Mouse (Mus musculus): ENCODE results near the gene Eno2. TPM values are rescaled to one million over a fixed set of nuclear protein-coding genes. Genes with fewer than 3 reads are reported as not detected.

The Eno2 gene
- polyA plus RNA-seq, 1 experiment = not detected

- TF ChIP-seq GATA1 (IDR thresholded peaks at IDR 0.05; ENCODE audit: low read length) = no peak
Observed at GRCm38 (mm10) chr6:124716864-124717490, 52.5 kb downstream of the Eno2 start.

DNA sequence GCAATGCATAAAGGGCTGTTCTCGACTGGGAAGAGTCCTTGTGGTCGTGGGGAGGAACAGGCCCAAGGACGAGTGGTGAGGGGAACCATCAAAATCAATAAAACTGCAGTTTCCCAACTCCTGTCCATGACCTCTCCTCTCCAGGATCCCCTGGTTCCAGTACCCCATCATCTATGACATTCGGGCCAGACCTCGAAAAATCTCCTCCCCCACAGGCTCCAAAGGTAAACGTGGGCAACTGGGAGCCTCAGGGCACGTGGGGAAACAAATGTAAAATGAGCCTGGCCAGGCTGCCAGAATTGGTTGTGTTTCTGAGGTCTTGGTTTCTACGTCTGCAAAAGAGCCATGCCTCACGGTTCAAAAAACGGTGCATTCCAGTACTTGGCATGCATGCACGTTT, 56.6 kb downstream of the Eno2 start:
- TF ChIP-seq GATA1 (IDR thresholded peaks at IDR 0.05; ENCODE audit: low read length) = no peak

DNA sequence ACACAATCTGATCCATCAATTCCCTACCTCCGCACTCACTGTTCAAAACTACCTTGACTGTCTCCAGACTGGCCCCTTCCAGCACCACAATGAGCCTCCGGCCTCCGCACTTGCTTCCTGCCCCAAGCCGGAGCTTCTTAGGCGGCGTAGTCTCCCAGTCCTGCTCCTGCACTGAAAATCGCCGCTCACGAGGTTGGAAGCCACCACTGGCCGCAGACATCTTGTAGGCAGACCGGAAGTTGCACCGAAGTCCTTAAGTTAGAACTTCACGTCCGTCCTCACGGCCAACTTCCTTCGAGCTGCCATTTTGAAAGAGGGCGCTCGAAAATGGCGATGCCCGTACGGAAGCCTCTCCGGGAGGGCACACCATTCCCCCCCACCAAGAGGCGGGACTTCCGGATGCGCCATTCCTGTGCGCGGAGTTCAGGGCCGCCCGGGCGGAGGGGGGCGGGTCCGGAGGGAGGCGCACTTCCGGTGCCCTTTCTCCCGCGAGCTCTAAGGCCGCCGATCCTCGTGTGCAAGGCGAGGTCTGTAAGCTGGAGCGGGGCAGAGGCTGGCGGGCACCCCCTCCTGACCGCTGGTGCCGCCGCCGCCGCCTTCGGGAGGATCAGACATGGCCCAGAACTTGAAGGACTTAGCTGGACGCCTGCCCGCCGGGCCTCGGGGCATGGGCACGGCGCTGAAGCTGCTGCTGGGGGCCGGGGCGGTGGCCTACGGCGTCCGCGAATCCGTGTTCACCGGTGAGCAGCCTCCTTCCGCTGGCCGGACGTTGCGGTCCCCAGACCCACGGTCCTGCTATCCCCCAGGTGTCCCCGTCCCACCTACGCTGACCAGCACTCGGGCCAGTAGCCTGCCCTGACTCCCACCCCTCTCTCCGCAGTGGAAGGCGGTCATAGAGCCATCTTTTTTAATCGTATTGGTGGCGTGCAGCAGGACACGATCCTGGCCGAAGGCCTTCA, 57.4 kb downstream of the Eno2 start, which contains the start of the genes Emg1 and Phb2:
TSS of gene Emg1 (minus strand) at position 355 of the 959 bp plus-strand sequence.
TSS of gene Phb2 (plus strand) at position 513 of the 959 bp plus-strand sequence.
- no peak for TF ChIP-seq GATA1 (IDR thresholded peaks at IDR 0.05; ENCODE audit: low read length)

Other genes with a start within 250 kb of the Eno2 start
- gene C1s1, start 227.3 kb downstream of the Eno2 start, polyA plus RNA-seq (2012) = not detected in 2 replicates
- not detected in 2 replicates for gene C1rb, start 199.4 kb downstream of the Eno2 start, polyA plus RNA-seq (2012)
- gene C1s2, start 133.6 kb downstream of the Eno2 start, polyA plus RNA-seq (2012) = not detected in 2 replicates
- 144 and 152 TPM in 2 replicates for gene Lpcat3, start 106.6 kb downstream of the Eno2 start, polyA plus RNA-seq (2012)
- gene Emg1, start 57.5 kb downstream of the Eno2 start, polyA plus RNA-seq (2012) = 252 and 358 TPM in 2 replicates
- 491 and 631 TPM in 2 replicates for gene Phb2, start 57.3 kb downstream of the Eno2 start, polyA plus RNA-seq (2012)
- gene Ptpn6, start 31.0 kb downstream of the Eno2 start, polyA plus RNA-seq (2012) = 25.0 and 55.5 TPM in 2 replicates
- gene Grcc10, start 28.3 kb downstream of the Eno2 start, polyA plus RNA-seq (2012) = 18.3 and 24.3 TPM in 2 replicates
- 1.7 and 2.3 TPM in 2 replicates for gene Gm45234, start 13.7 kb downstream of the Eno2 start, polyA plus RNA-seq (2012)
- 58.0 and 62.7 TPM in 2 replicates for gene Atn1, start 13.1 kb downstream of the Eno2 start, polyA plus RNA-seq (2012)
- gene Lrrc23, start 10.1 kb upstream of the Eno2 start, polyA plus RNA-seq (2012) = not detected in 2 replicates
- 10.8 and 11.7 TPM in 2 replicates for gene Spsb2, start 39.0 kb upstream of the Eno2 start, polyA plus RNA-seq (2012)
- 388 and 516 TPM in 2 replicates for gene Tpi1, start 44.6 kb upstream of the Eno2 start, polyA plus RNA-seq (2012)
- gene Usp5, start 59.8 kb upstream of the Eno2 start, polyA plus RNA-seq (2012) = 54.8 and 73.3 TPM in 2 replicates
- 64.7 and 82.9 TPM in 2 replicates for gene Cdca3, start 59.9 kb upstream of the Eno2 start, polyA plus RNA-seq (2012)
- not detected in 2 replicates for gene Gnb3, start 70.6 kb upstream of the Eno2 start, polyA plus RNA-seq (2012)
- gene P3h3, start 88.1 kb upstream of the Eno2 start, polyA plus RNA-seq (2012) = not detected in 2 replicates
- not detected in 2 replicates for gene Gpr162, start 94.3 kb upstream of the Eno2 start, polyA plus RNA-seq (2012)
- gene Cd4, start 118.5 kb upstream of the Eno2 start, polyA plus RNA-seq (2012) = not detected in 2 replicates
- not detected in 2 replicates for gene Lag3, start 142.0 kb upstream of the Eno2 start, polyA plus RNA-seq (2012)
- 116 and 155 TPM in 2 replicates for gene Ptms, start 150.4 kb upstream of the Eno2 start, polyA plus RNA-seq (2012)
- 344 and 363 TPM in 2 replicates for gene Mlf2, start 161.7 kb upstream of the Eno2 start, polyA plus RNA-seq (2012)
- 93.0 and 105 TPM in 2 replicates for gene Cops7a, start 195.9 kb upstream of the Eno2 start, polyA plus RNA-seq (2012)
- gene Pianp, start 227.0 kb upstream of the Eno2 start, polyA plus RNA-seq (2012) = not detected in 2 replicates
- 59.3 and 76.3 TPM in 2 replicates for gene Zfp384, start 239.5 kb upstream of the Eno2 start, polyA plus RNA-seq (2012)